Mouse (Mus musculus): ENCODE results near the gene Fbxl20. TPM values are rescaled to one million over a fixed set of nuclear protein-coding genes. Genes with fewer than 3 reads are reported as not detected.

The Fbxl20 gene
- polyA plus RNA-seq, 2 experiments = 2.3 to 3.4 TPM

GRCm38 (mm10) chr11:98145856-98146255 is 4.3 kb downstream of the Fbxl20 start:
- Histone ChIP-seq H3K27ac (no peak overlapping the region), H3K27me3 (ENCODE audit: control insufficient read depth, insufficient read depth, low read length) (no peaks in the 10 kb centered on the region), H3K4me3 (ENCODE audit: insufficient read depth in 1 of 2, low read depth in 2 of 2, low read length in 2 of 2) (no peak overlapping the region), H3K36me3 (replicated peaks; ENCODE audit: control insufficient read depth, insufficient read depth, low read depth) (no peaks in the 10 kb centered on the region), H3K9ac (replicated peaks) (no peak overlapping the region), H3K4me2 (ENCODE audit: low read depth) (no peak overlapping the region), H3K9me3 (ENCODE audit: control insufficient read depth, low read length) (no peaks in the 10 kb centered on the region), H3K4me1 (replicated peaks; ENCODE audit: control insufficient read depth in 2 of 2, insufficient read depth in 2 of 2, low read length in 1 of 2) (peaks cover 2 to 9% of the 10 kb centered on the region in 2 experiments; a peak in 2 of 4 replicates)
- 76% methylated on average over 7 of the region's 7 CpGs for WGBS (ENCODE audit: insufficient replicate concordance)
- DNase-seq (ENCODE audit: low read depth in 3 of 3, low spot score in 3 of 3) (no peak), ATAC-seq (ENCODE audit: insufficient read depth) (no peak)
- TF ChIP-seq CTCF (IDR thresholded peaks at IDR 0.05; ENCODE audit: low read depth) (no peak), EP300 (IDR thresholded peaks at IDR 0.05; ENCODE audit: low read depth) (no peak)

GRCm38 (mm10) chr11:98142545-98142944 is 7.7 kb downstream of the Fbxl20 start:
- H3K4me3 ChIP-seq (ENCODE audit: insufficient read depth in 1 of 2, low read depth in 2 of 2, low read length in 2 of 2) = no peak overlapping the region
- ATAC-seq (ENCODE audit: insufficient read depth) (no peak), DNase-seq (ENCODE audit: low read depth in 3 of 3, low spot score in 3 of 3) (peak in 1 of 3 experiments; percentile 9)
- 76% methylated on average over 2 of the region's 2 CpGs for WGBS (ENCODE audit: insufficient replicate concordance)
- no peaks in the 10 kb centered on the region for H3K27me3 ChIP-seq (ENCODE audit: control insufficient read depth, insufficient read depth, low read length)
- H3K9ac ChIP-seq (replicated peaks) = no peak overlapping the region
- H3K36me3 ChIP-seq (replicated peaks; ENCODE audit: control insufficient read depth, insufficient read depth, low read depth) = no peaks in the 10 kb centered on the region
- H3K4me1 ChIP-seq (replicated peaks; ENCODE audit: control insufficient read depth in 2 of 2, insufficient read depth in 2 of 2, low read length in 1 of 2) = peaks cover 0 to under 1% of the 10 kb centered on the region in 2 experiments; a peak in 2 of 4 replicates
- H3K27ac ChIP-seq = no peak overlapping the region
- H3K4me2 ChIP-seq (ENCODE audit: low read depth) = no peak overlapping the region
- TF ChIP-seq CTCF (IDR thresholded peaks at IDR 0.05; ENCODE audit: low read depth) = peak; percentile 20; the same call in 1 of the 2 replicates
- TF ChIP-seq EP300 (IDR thresholded peaks at IDR 0.05; ENCODE audit: low read depth) = no peak
- no peaks in the 10 kb centered on the region for H3K9me3 ChIP-seq (ENCODE audit: control insufficient read depth, low read length)

GRCm38 (mm10) chr11:98138894-98139293 is 11.3 kb downstream of the Fbxl20 start:
- no peak overlapping the region for H3K4me3 ChIP-seq (ENCODE audit: insufficient read depth in 1 of 2, low read depth in 2 of 2, low read length in 2 of 2)
- H3K36me3 ChIP-seq (replicated peaks; ENCODE audit: control insufficient read depth, insufficient read depth, low read depth) = no peaks in the 10 kb centered on the region
- DNase-seq (ENCODE audit: low read depth in 3 of 3, low spot score in 3 of 3) (no peak), ATAC-seq (ENCODE audit: insufficient read depth) (no peak)
- no peaks in the 10 kb centered on the region for H3K4me1 ChIP-seq (replicated peaks; ENCODE audit: control insufficient read depth in 2 of 2, insufficient read depth in 2 of 2, low read length in 1 of 2)
- no peak overlapping the region for H3K4me2 ChIP-seq (ENCODE audit: low read depth)
- TF ChIP-seq EP300 (IDR thresholded peaks at IDR 0.05; ENCODE audit: low read depth) (no peak), CTCF (IDR thresholded peaks at IDR 0.05; ENCODE audit: low read depth) (no peak)
- no peak overlapping the region for H3K9ac ChIP-seq (replicated peaks)
- 78% methylated on average over 7 of the region's 7 CpGs for WGBS (ENCODE audit: insufficient replicate concordance)
- no peaks in the 10 kb centered on the region for H3K27me3 ChIP-seq (ENCODE audit: control insufficient read depth, insufficient read depth, low read length)
- no peaks in the 10 kb centered on the region for H3K9me3 ChIP-seq (ENCODE audit: control insufficient read depth, low read length)
- H3K27ac ChIP-seq = no peak overlapping the region

DNA sequence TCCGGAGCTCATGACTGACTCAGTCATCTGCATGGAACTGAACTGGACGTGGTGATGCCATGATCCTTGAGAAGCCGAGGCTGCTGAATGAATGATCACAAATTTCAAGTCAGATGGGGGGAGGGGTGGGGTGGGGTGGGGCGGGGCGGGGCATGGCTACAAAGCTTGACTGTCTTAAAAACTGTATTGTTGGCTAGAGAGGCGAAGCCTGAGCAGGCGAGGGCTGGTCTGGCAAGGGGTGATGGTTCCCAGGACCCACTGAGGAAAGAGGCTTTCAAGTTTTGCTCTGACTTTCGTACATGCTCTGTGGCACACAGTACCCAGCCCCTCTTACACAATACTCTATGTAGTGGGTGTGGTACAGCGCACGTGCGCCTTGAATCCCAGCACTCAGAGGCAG is 12.4 kb downstream of the Fbxl20 start:
- TF ChIP-seq CTCF (IDR thresholded peaks at IDR 0.05; ENCODE audit: low read depth) = no peak
- TF ChIP-seq EP300 (IDR thresholded peaks at IDR 0.05; ENCODE audit: low read depth) = no peak
- Histone ChIP-seq H3K4me3 (ENCODE audit: insufficient read depth in 1 of 2, low read depth in 2 of 2, low read length in 2 of 2) (no peak overlapping the region), H3K27ac (no peak overlapping the region), H3K36me3 (replicated peaks; ENCODE audit: control insufficient read depth, insufficient read depth, low read depth) (no peaks in the 10 kb centered on the region), H3K9me3 (ENCODE audit: control insufficient read depth, low read length) (no peaks in the 10 kb centered on the region), H3K27me3 (ENCODE audit: control insufficient read depth, insufficient read depth, low read length) (no peaks in the 10 kb centered on the region), H3K4me1 (replicated peaks; ENCODE audit: control insufficient read depth in 2 of 2, insufficient read depth in 2 of 2, low read length in 1 of 2) (no peaks in the 10 kb centered on the region), H3K4me2 (ENCODE audit: low read depth) (no peak overlapping the region), H3K9ac (replicated peaks) (no peak overlapping the region)
- WGBS (ENCODE audit: insufficient replicate concordance) = 77% methylated on average over 11 of the region's 11 CpGs
- no peak for DNase-seq (ENCODE audit: low read depth in 3 of 3, low spot score in 3 of 3)
- no peak for ATAC-seq (ENCODE audit: insufficient read depth)

GRCm38 (mm10) chr11:98134951-98135350 is 15.3 kb downstream of the Fbxl20 start:
- DNase-seq (ENCODE audit: low read depth in 3 of 3, low spot score in 3 of 3) = no peak
- TF ChIP-seq EP300 (IDR thresholded peaks at IDR 0.05; ENCODE audit: low read depth) = no peak
- TF ChIP-seq CTCF (IDR thresholded peaks at IDR 0.05; ENCODE audit: low read depth) = no peak
- Histone ChIP-seq H3K4me2 (ENCODE audit: low read depth) (no peak overlapping the region), H3K36me3 (replicated peaks; ENCODE audit: control insufficient read depth, insufficient read depth, low read depth) (no peaks in the 10 kb centered on the region), H3K27ac (no peak overlapping the region), H3K4me1 (replicated peaks; ENCODE audit: control insufficient read depth in 2 of 2, insufficient read depth in 2 of 2, low read length in 1 of 2) (no peaks in the 10 kb centered on the region), H3K4me3 (ENCODE audit: insufficient read depth in 1 of 2, low read depth in 2 of 2, low read length in 2 of 2) (no peak overlapping the region), H3K27me3 (ENCODE audit: control insufficient read depth, insufficient read depth, low read length) (no peaks in the 10 kb centered on the region), H3K9ac (replicated peaks) (no peak overlapping the region), H3K9me3 (ENCODE audit: control insufficient read depth, low read length) (no peaks in the 10 kb centered on the region)
- no peak for ATAC-seq (ENCODE audit: insufficient read depth)
- WGBS (ENCODE audit: insufficient replicate concordance) = 63% methylated on average over 4 of the region's 4 CpGs
